Mouse (Mus musculus): ENCODE data around the gene Narf. TPM values are rescaled to one million over a fixed set of nuclear protein-coding genes. Genes with fewer than 3 reads are reported as not detected.

The Narf gene
- 28.2 TPM for polyA plus RNA-seq (2017; shearing (Covaris generic))

DNA sequence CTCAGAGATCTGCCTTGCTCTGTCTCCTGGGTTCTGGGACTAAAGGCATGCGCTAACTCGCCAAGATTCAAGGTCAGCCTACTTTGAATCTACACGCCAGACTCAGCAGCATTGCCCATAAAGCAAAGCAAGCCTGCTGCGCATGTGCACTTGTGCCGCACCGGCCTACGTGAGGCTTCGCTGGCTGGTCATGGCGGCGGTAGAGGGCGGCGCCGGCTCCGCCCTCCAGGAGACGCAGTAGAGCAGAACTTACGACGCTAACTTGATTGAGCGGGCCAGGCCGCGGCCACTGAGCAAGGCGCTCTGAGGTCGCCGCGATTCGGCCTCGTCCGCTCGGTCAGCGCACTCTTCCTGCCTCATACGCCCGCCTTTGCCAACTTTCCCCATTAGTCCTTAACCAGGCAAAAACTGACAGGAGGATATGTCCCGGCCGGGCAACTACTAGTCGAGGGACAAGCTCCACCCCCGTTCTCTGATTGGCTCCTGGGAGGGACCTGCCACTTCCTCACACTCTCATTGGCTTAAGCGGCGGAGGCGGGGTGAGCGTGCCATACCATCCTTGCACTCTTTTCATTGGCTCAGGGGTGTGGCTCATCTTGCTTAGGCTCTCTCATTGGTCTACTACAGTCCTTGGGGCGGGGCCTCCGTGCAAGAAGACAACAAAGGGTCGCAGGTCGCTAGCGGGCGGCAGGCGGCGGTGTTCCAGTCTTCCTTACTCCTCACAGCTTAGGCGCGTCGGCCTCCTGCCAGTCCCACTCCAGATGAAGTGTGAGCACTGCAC is at the start of gene Narf:
TSS of gene Narf (plus strand) at position 690 of the 781 bp plus-strand sequence.

DNA sequence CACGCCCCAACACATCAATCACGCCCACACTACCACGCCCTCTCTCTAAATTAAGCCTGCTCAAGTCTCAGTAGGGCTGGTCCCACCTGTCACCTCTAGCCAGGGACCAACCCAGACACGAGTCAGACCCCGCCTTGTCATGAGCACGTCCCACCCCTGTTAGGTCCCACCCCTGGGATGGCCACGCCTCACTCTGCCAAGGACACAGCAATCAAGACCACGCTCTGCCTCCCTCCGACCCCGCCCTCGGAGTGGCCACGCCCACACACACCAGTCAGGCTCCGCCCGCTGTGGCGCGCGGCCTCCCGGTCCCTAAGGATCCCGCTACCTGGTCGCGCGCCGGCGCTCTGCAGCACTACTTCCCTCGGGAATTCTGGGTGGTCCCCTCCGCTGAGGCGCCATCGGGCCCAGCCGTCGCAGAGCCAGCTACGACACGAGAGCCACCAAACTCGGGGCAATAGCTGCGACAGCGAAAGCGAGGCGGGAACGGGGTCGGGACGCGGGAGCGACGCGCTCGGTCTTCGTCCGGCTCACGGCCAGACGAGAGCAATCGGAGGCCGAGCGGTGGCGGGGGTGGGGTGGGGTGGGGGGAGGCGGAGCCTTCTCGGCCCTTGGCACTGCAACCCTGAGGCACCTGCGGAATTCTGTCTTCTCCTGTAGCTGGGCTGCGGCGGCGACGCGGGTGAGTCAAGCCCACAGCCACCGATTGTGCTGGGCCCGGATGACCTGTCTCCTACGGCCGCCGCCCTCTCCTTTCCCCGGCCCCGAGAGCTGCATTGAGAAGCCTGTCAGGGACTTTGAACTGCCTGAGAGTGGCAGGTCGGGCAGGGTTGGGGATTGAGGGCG is 32.7 kb upstream of the Narf start, which contains the start of the genes Hexdc and Ogfod3:
TSS of gene Hexdc (plus strand) at position 273 of the 846 bp plus-strand sequence.
TSS of gene Ogfod3 (minus strand) at position 551 of the 846 bp plus-strand sequence.

GRCm38 (mm10) chr11:121229018-121229439 is 8.0 kb upstream of the Narf start, which contains the start of gene Cybc1:
TSS of gene Cybc1 (minus strand) at chr11:121229322.

DNA sequence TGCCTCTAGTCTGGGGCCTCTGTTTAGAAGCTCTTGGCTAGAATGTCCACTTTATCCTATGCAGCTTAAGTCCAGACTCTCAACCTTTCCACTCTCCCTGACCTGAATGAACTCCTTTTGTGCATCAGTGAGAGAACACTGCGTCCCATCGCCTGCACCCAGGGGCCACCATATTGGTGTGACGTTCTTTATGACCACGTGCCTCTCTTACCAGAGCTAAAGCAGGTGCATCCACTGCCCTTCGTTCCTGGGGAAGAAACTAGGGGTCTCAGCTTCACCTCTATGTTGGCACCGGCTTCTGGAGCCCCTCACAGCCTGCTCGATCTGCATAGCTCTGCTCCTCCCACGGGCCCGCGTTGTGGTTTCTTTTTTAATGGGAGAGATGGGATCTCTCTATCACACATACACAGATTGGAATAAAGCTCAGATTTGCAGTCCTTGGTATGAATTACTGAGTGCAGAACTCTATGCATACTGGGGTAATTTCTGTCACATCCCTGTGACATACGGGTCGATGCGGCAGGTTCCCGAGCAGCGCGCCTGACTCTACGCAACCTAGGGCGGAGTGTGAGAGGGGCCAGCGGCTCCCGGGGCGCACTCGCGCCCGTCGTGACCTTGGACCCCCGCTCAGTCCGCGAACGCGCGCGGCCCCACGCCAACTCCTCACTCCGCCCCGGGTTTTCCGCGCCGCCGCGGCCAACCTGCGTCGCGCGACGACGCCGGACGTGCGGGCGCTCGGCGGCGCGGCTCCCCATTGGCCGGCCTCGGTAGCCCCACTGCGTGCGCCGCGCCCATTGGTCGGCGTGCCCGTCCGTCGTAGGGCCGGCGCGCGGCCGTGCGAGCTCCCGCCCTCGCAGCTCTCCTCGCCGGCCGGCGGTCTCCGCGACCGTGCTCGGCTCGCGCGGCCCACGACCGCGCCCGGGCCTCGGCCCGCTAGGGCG is 22.4 kb downstream of the Narf start, which contains the start of gene Foxk2:
TSS of gene Foxk2 (plus strand) at position 831 of the 941 bp plus-strand sequence.

Other genes with a start within 250 kb of the Narf start
- 227 TPM for gene Csnk1d, start 245.9 kb upstream of the Narf start, polyA plus RNA-seq (2017; shearing (Covaris generic))
- 69.1 TPM for gene Cd7, start 197.8 kb upstream of the Narf start, polyA plus RNA-seq (2017; shearing (Covaris generic))
- gene Sectm1b, start 173.7 kb upstream of the Narf start, polyA plus RNA-seq (2017; shearing (Covaris generic)): not detected
- not detected for gene Sectm1a, start 156.0 kb upstream of the Narf start, polyA plus RNA-seq (2017; shearing (Covaris generic))
- not detected for gene Tex19.2, start 118.6 kb upstream of the Narf start, polyA plus RNA-seq (2017; shearing (Covaris generic))
- not detected for gene Tex19.1, start 91.1 kb upstream of the Narf start, polyA plus RNA-seq (2017; shearing (Covaris generic))
- not detected for gene Uts2r, start 77.0 kb upstream of the Narf start, polyA plus RNA-seq (2017; shearing (Covaris generic))
- gene Hexdc, start 32.8 kb upstream of the Narf start, polyA plus RNA-seq (2017; shearing (Covaris generic)): 2.5 TPM
- gene Ogfod3, start 32.5 kb upstream of the Narf start, polyA plus RNA-seq (2017; shearing (Covaris generic)): 12.4 TPM
- 74.3 TPM for gene Cybc1, start 7.9 kb upstream of the Narf start, polyA plus RNA-seq (2017; shearing (Covaris generic))
- gene Foxk2, start 22.7 kb downstream of the Narf start, polyA plus RNA-seq (2017; shearing (Covaris generic)): 18.7 TPM
- 81.5 TPM for gene Wdr45b, start 117.2 kb downstream of the Narf start, polyA plus RNA-seq (2017; shearing (Covaris generic))
- gene Rab40b, start 151.0 kb downstream of the Narf start, polyA plus RNA-seq (2017; shearing (Covaris generic)): not detected
- 0.29 TPM for gene Fn3krp, start 184.1 kb downstream of the Narf start, polyA plus RNA-seq (2017; shearing (Covaris generic))
- gene Fn3k, start 197.7 kb downstream of the Narf start, polyA plus RNA-seq (2017; shearing (Covaris generic)): not detected
- 27.9 TPM for gene Tbcd, start 214.7 kb downstream of the Narf start, polyA plus RNA-seq (2017; shearing (Covaris generic))

All from effector memory CD4-positive, alpha-beta T cell, adult 5 months (primary cell).